Mouse (Mus musculus): Measurements from ENCODE around the gene Snapc4.

Gene Snapc4

GRCm38 (mm10) chr2:26380131-26380771, at the start of gene Snapc4:
Snapc4 (minus strand) TSS chr2:26380653.
- peak; percentile 44 for DNase-seq (ENCODE audit: extremely low spot score, low read depth, low spot score)

GRCm38 (mm10) chr2:26429851-26430250, 49.4 kb upstream of the Snapc4 start:
- no peak for DNase-seq (ENCODE audit: extremely low spot score, low read depth, low spot score)

GRCm38 (mm10) chr2:26424541-26424940, 44.1 kb upstream of the Snapc4 start:
- no peak for DNase-seq (ENCODE audit: extremely low spot score, low read depth, low spot score)

GRCm38 (mm10) chr2:26423086-26423485, 42.6 kb upstream of the Snapc4 start:
- DNase-seq (ENCODE audit: extremely low spot score, low read depth, low spot score), result no peak

- DNase-seq (ENCODE audit: extremely low spot score, low read depth, low spot score), result no peak
These were observed 41.5 kb upstream of the Snapc4 start for GRCm38 (mm10) chr2:26421969-26422368.

- no peak for DNase-seq (ENCODE audit: extremely low spot score, low read depth, low spot score)
These were observed 37.7 kb upstream of the Snapc4 start for GRCm38 (mm10) chr2:26418120-26418519.

- no peak for DNase-seq (ENCODE audit: extremely low spot score, low read depth, low spot score)
These were observed 36.6 kb upstream of the Snapc4 start for GRCm38 (mm10) chr2:26417066-26417465.

GRCm38 (mm10) chr2:26410931-26411411, 30.5 kb upstream of the Snapc4 start:
- DNase-seq (ENCODE audit: extremely low spot score, low read depth, low spot score), result no peak

GRCm38 (mm10) chr2:26410091-26410490, 29.6 kb upstream of the Snapc4 start:
- DNase-seq (ENCODE audit: extremely low spot score, low read depth, low spot score), result no peak

- no peak for DNase-seq (ENCODE audit: extremely low spot score, low read depth, low spot score)
These were observed 28.9 kb upstream of the Snapc4 start for GRCm38 (mm10) chr2:26409362-26409761.

GRCm38 (mm10) chr2:26408515-26409356, 28.3 kb upstream of the Snapc4 start, which contains the start of gene Inpp5e:
Inpp5e (minus strand) TSS chr2:26409203.
- DNase-seq (ENCODE audit: extremely low spot score, low read depth, low spot score), result peak; percentile 68

- DNase-seq (ENCODE audit: extremely low spot score, low read depth, low spot score), result no peak
These were observed 22.9 kb upstream of the Snapc4 start for GRCm38 (mm10) chr2:26403306-26403705.

- no peak for DNase-seq (ENCODE audit: extremely low spot score, low read depth, low spot score)
These were observed 21.8 kb upstream of the Snapc4 start for GRCm38 (mm10) chr2:26402265-26402664.

GRCm38 (mm10) chr2:26401023-26401422, 20.6 kb upstream of the Snapc4 start:
- DNase-seq (ENCODE audit: extremely low spot score, low read depth, low spot score), result no peak

GRCm38 (mm10) chr2:26400296-26400695, 19.8 kb upstream of the Snapc4 start:
- DNase-seq (ENCODE audit: extremely low spot score, low read depth, low spot score), result no peak

- no peak for DNase-seq (ENCODE audit: extremely low spot score, low read depth, low spot score)
These were observed 19.2 kb upstream of the Snapc4 start for GRCm38 (mm10) chr2:26399647-26400046.

GRCm38 (mm10) chr2:26398978-26399377, 18.5 kb upstream of the Snapc4 start:
- DNase-seq (ENCODE audit: extremely low spot score, low read depth, low spot score), result no peak

- no peak for DNase-seq (ENCODE audit: extremely low spot score, low read depth, low spot score)
These were observed 11.2 kb upstream of the Snapc4 start for GRCm38 (mm10) chr2:26391617-26392016.

- DNase-seq (ENCODE audit: extremely low spot score, low read depth, low spot score), result no peak
These were observed 10.5 kb upstream of the Snapc4 start for GRCm38 (mm10) chr2:26390954-26391353.

- no peak for DNase-seq (ENCODE audit: extremely low spot score, low read depth, low spot score)
These were observed 8.8 kb upstream of the Snapc4 start, which contains the start of the genes Entr1 and Pmpca for GRCm38 (mm10) chr2:26389154-26389690. Entr1 (minus strand) TSS chr2:26389316. Pmpca (plus strand) TSS chr2:26389339.

- no peak for DNase-seq (ENCODE audit: extremely low spot score, low read depth, low spot score)
These were observed 8.3 kb upstream of the Snapc4 start for GRCm38 (mm10) chr2:26388682-26389153.
